Mouse (Mus musculus): Measurements from ENCODE around the gene Rubcn. TPM values are rescaled to one million over a fixed set of nuclear protein-coding genes. Genes with fewer than 3 reads are reported as not detected.

Gene Rubcn
- total RNA-seq (2023), result 10 to 100 TPM; 19.2 to 21.7 TPM

DNA sequence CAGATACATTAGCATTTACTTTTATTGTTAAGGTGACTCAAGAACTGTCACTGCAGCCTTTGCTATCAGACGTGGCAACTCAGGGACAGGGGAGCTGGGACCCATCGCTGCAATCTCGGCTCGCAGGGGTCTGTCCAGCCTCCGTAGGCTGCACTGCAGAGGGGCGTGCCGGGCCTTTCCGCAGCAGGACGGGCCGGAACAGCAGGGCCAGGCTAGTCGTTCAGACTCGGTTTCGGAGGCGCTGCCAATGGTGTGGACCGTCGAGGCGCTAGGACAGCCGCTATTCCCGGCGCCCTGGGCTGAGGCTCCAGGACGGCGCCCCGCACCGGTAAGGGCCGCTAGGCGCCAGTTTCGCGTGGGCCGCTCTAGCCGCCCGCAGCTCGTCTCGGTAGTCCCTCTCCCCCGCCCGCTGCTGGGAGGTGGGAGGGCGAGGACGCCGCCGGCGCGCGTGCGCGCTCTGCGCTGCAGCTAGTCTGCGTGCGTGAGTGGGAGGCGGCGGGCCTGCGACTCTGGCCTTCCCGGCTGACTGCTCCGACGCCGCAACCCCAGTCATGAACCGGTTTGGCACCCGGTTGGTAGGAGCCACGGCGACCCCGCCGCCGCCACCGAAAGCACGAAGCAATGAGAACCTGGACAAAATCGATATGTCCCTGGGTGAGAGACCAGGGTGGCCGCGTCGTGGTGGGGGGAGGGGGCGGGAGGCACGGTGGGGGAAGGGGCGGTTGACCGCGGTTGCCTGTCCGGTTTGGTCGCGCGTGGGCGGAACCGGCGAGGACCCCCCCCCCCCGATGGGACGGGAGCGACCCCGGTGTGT, at the start of gene Rubcn, which contains the start of gene Fyttd1:
Gene Rubcn, minus strand, starts transcription at position 424 of the 814 bp plus-strand sequence.
Gene Fyttd1, plus strand, starts transcription at position 158 of the 814 bp plus-strand sequence.

DNA sequence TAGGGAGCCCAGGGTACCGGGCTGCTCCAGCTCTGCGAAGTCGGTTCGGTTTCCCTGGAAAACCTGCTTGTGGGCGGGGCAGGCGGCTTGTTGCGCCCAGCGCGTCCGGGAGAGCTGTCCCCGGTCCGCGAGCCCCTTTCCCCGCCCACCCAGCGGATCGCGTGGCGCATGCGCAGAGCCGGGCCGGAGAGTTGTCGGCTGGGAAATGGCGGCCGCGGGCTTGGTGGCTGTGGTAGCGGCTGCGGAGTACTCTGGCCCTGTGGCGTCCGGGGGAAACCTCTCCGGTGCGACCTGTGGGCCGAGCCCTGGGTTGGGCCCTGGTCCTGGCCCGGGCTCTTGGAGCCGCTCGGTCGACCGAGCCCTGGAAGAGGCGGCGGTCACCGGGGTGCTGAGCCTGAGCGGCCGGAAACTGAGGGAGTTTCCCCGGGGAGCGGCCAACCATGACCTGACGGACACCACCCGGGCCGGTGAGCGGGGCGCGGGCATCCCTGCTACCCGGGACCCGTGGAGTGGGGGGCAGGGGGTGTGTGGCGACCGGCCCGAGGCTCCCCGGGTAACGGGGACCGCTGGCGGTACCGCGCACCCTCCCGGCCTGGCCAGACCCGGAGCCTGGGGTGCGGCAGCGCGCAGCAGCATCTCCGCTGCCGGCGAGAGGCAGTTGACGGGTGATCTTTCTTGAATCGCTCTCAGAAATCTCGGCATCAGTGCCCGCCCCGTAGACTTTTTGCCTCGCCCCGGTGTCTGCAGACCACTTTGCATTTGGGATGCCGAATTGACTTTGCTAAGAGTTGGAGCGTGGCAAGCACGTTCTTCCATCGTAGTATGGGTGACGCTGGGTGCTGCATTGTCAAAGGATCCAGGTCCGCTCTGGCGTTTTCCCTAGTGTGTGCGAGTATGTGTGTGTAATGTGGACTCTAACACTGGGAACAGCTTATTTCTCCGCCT, 36.6 kb upstream of the Rubcn start, which contains the start of gene Lrch3:
Gene Lrch3, plus strand, starts transcription at position 164 of the 945 bp plus-strand sequence.

DNA sequence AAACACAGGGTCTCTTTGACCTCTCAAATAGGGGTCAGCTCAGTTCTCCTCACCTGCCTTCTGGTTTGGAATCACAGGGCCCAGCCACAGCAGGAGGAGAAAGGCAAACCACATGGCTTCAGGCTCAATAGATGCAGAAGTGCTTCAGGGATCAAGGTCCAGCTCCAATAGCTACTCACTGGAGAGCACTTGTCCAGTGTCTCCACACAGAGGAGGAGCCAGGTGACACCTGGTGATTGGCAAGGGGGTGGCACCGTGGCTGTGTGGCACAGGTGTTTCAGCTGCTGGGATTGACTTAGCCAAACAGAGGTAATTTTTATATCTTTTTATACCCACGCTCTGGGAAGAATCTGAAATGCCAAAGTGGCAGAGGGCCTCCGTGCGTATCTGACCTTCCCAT, 67.2 kb downstream of the Rubcn start, which contains the start of gene Smbd1:
Gene Smbd1, minus strand, starts transcription at position 157 of the 400 bp plus-strand sequence.

DNA sequence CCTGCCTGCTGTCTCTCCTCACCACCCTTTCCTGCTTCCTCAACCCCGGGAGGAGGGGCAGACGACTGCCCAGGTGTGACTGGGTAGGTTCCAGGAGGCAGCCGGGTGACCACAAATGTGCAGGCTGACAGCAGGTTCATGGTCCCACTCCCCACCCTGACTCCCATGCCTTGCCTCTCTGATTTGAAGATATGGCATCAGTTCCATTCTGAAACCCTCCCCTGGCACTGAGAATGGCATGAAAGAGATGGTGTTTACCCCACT, 80.2 kb downstream of the Rubcn start, which contains the start of gene Muc20:
Gene Muc20, minus strand, starts transcription at position 10 of the 264 bp plus-strand sequence.

Other genes with a start within 250 kb of the Rubcn start
- gene Tnk2, start 233.9 kb downstream of the Rubcn start, total RNA-seq (2023), result 10 to 100 TPM; 28.8 to 35.5 TPM
- gene Muc4, start 141.9 kb downstream of the Rubcn start, total RNA-seq (2023), result not detected
- gene Muc20, start 80.3 kb downstream of the Rubcn start, total RNA-seq (2023), result under 1 TPM; 0.13 to 0.20 TPM
- gene Smbd1, start 67.3 kb downstream of the Rubcn start, total RNA-seq (2023), result not detected
- gene Fyttd1, start 266 bp downstream of the Rubcn start, total RNA-seq (2023), result 10 to 100 TPM; 17.8 to 19.0 TPM
- 10 to 100 TPM; 27.8 to 41.8 TPM for gene Lrch3, start 36.3 kb upstream of the Rubcn start, total RNA-seq (2023)
- not detected for gene Iqcg, start 178.5 kb upstream of the Rubcn start, total RNA-seq (2023)
- 100 to 1,000 TPM; 381 to 384 TPM for gene Rpl35a, start 178.7 kb upstream of the Rubcn start, total RNA-seq (2023)
- 1 to 10 TPM; 7.6 to 7.9 TPM for gene Lmln, start 184.8 kb upstream of the Rubcn start, total RNA-seq (2023)